Mouse (Mus musculus): ENCODE measurements at regions not wholly inside any gene's neighbourhood (a gene's known extent, or its start where the extent isn't known, plus 50 kb on each side); places are given as distances from the start of the nearest gene placed in this dataset.

DNA sequence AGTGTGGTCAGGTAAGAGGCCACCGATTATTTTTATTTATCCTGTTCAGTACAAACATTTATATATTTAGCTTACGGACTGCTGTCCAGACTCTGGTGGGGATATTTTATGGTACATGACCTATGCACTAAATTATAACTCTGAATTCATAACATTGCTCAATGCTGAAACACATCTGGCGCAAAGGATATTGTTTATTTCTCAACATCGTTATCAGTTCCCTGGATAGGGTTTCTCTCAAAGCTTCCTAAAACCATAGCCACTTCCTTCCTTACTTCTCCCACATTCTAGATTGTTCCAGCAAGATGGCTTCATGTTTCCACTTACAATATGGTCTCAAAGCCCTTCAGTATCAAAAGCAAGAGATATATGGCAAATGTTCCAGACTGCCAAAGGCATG is 75.3 kb downstream of the Cdca7 start:
- TF ChIP-seq CTCF (conservative IDR thresholded peaks at IDR 0.05 in 1 of 2, IDR thresholded peaks at IDR 0.05 in 1 of 2; ENCODE audit: low read depth in 2 of 2, low read length in 2 of 2) (no peak), POLR2A (IDR thresholded peaks at IDR 0.05; ENCODE audit: low read depth, low read length) (no peak), USF1 (IDR thresholded peaks at IDR 0.05; ENCODE audit: low read depth, low read length) (no peak), ZNF384 (IDR thresholded peaks at IDR 0.05; ENCODE audit: low read depth, low read length) (no peak), TCF12 (IDR thresholded peaks at IDR 0.05; ENCODE audit: low read depth, low read length) (no peak), RAD21 (IDR thresholded peaks at IDR 0.05; ENCODE audit: low read depth, low read length) (no peak), BHLHE40 (IDR thresholded peaks at IDR 0.05; ENCODE audit: low read depth, low read length) (no peak), UBTF (IDR thresholded peaks at IDR 0.05; ENCODE audit: low read depth, low read length) (no peak)
